Mouse (Mus musculus): ENCODE data around the gene Slc12a6.

Gene Slc12a6

DNA sequence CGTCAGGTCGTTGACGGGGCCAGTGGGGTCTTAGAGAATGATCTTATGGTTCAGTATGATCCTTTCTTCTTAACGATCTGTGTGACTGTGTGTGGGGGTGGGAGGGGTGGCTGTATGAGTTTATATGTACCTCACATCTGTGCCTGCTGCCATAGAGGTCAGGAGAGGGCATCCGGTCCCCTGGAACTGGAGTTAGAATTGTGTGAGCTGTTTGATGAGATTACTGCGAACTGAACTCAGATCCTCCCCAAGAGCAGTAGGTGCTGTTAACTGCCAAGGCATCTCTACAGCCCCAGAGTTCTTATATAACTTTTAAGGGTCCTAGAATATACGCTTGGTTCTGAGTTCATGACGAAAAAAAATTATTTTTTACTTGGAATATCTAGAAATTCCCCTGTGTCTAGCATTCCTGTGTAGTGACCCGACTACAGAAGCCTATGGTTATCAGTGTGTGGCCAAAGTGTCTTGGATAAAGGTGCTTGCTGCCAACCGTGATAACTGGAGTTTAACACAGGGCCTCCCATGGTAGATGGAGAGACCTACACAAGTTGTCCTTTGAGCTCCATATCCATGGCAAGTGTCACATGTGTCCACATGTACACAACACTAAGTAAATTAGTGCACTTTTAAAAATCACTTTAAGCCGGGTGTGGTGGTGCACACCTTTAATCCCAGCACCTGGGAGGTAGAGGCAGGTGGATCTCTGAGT lies 62.6 kb downstream of the Slc12a6 start:
- DNase-seq (ENCODE audit: low read depth, low spot score): no peak

- DNase-seq (ENCODE audit: low read depth, low spot score): no peak
Measured at GRCm38 (mm10) chr2:112332051-112332898, 66.7 kb downstream of the Slc12a6 start.

DNA sequence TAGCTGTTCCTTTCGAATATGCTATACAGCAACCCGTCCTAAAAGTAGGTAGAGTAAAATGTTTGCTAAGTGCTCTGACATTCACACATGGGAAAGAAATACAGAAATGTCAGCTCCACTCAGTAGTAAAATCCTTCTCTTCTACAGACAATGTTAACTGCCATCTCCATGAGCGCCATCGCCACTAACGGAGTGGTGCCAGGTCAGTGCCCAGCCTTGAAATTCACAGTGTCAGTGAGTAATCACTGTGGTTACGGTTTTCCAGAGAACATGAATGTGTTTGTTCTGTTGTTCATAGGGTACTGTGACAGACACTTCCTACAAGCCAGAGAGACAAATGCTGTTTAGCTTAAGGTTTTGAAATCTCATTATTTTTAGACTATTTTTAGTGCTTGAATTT lies 71.6 kb downstream of the Slc12a6 start:
- no peak for DNase-seq (ENCODE audit: low read depth, low spot score)

DNA sequence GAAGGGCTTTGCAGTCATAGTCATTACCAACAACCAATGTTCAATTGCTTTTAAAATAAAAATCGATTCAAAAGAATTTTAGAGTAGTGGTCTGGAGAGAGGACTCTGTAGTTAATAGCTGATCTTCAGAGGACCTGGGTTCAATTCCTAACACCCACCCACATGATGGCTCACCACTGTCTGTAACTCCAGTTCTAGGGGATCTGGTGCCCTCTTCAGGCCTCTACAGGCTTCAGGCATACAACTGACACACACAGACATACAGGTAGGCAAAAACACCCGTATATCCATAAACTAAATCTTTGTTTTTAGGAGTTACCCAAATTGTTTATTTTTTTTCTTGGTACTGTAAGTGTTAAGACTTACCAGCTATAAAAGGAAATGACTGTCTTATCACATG lies 74.1 kb downstream of the Slc12a6 start:
- DNase-seq (ENCODE audit: low read depth, low spot score): no peak

DNA sequence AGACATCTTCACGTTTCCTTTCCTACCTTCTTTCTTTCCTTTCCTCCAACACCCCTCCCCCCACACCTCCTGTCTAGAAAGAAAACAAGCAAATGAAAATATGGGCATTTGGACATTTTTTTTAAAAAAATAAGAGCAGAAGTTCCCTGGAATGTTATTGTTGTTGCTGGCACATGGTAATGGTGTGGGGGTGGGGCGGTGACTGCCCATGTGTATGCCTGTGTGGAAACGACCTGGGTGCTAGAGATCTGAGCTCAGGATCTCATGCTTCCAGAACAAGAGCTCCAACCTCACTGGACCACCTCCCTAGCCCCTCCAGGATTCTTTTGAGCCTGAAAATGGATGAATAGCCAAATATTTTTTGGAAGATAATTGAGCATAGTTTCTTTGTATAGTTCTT lies 75.5 kb downstream of the Slc12a6 start:
- no peak for DNase-seq (ENCODE audit: low read depth, low spot score)

GRCm38 (mm10) chr2:112348246-112348645 lies 82.6 kb downstream of the Slc12a6 start:
- no peak for DNase-seq (ENCODE audit: low read depth, low spot score)

- DNase-seq (ENCODE audit: low read depth, low spot score): no peak
Measured at GRCm38 (mm10) chr2:112353685-112354455, 88.2 kb downstream of the Slc12a6 start.

DNA sequence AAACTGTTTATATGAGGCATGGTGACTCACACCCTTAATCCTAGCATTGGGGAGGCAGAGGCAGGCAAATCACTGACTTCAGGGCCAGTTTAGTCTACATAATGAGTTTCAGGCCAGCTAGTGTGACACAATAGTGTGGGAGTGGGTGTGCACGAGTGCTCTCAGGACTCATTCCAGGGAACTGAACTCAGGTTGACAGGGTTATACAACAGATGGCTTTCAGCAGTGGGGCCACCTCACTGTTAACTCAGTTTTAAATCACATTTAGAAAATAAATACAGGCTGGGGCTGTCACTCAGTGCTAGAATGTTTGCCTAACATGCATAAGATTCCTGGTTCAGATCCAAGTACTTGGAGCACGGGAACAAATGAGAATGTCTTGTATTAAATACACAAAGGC lies 94.0 kb downstream of the Slc12a6 start:
- no peak for DNase-seq (ENCODE audit: low read depth, low spot score)

GRCm38 (mm10) chr2:112360012-112360780 lies 94.6 kb downstream of the Slc12a6 start:
- DNase-seq (ENCODE audit: low read depth, low spot score): no peak

GRCm38 (mm10) chr2:112360781-112361169 lies 95.2 kb downstream of the Slc12a6 start:
- DNase-seq (ENCODE audit: low read depth, low spot score): no peak

GRCm38 (mm10) chr2:112367222-112367621 lies 101.6 kb downstream of the Slc12a6 start:
- no peak for DNase-seq (ENCODE audit: low read depth, low spot score)

DNA sequence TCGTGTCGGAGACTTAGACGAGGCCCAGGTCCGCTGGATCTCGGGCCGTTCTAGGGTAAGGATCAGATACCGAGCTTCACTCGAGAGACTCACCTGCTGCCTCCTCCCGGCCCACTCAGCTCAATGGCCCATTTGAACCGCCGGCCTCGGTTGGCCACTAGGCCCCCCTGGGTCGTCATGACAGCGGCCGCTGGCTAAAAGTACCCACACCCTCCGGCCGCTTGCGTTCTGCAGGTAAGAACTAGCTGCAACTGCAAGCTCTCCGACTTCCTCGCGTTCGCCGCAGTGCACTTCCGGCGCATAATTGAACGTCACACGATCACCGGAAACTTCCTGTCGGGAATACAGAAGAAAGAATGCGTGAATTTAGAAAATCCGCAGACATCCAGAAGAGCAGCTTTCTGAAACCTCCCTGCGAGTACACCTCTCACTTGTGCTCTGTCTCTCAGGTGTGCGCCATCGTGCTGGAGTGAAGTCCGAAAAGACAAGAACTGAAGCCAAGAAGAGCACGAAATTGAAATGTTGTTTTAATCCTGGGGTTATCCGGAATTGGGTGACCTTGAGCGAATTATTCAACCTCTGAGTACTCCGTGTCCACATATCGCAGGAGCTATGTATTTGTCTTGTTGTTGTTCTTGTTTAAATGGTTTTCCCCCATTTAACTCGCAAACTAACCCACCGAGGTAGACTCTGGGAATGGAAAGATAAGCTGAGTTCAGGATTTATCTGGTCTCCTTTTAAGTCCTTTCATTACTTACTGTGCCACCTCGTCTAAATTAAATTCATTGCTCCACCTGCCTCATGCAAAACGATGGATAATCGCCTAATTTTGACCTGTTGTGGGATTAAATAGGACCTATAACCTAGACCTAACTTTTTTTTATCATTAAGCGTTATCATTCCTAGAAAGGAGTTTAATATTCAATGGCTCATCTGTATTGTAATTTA lies 102.4 kb downstream of the Slc12a6 start, which contains the start of gene Emc4:
Emc4 (minus strand) TSS at position 302 of the 948 bp plus-strand sequence.
- peak; percentile 87 for DNase-seq (ENCODE audit: low read depth, low spot score)

DNA sequence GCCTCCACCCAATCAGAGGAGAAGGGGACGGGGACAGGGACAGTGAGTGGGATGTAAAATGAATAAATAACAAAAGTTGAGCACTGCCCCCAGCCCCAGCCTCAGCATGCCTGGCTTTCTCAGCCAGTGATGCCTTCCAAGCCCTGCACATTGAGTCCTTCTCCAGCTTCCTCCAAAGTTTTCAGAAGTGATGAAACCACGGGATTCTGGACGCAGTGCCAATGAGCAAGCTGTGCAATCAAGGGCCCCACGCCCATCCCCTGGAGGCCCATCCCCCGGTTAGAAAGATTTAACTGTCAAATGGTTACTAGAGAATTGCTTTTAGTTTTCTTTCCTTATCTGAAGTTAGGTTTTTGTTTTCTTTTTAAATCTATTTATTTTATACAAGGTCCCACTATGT lies 104.3 kb downstream of the Slc12a6 start:
- no peak for DNase-seq (ENCODE audit: low read depth, low spot score)

DNA sequence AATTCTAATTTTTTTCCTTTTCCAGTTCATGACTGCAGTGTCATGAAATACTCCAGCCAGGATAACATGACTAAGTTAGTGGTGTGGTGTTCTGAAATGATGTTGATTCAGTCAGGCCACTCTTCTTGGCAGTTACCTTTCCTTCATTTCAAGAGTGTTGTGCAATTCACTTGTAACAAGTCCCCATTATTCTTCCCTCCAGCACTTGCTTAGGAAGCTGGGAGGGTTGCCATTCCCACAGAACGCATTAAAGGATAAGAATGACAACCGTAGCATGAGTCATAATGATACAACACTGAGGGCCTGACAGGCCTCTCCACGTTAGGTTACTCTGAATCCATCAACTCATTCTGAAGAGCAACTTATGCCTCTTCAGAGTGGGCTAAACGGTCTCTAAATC lies 107.5 kb downstream of the Slc12a6 start:
- DNase-seq (ENCODE audit: low read depth, low spot score): no peak

- DNase-seq (ENCODE audit: low read depth, low spot score): no peak
Measured at GRCm38 (mm10) chr2:112374610-112375009, 109.0 kb downstream of the Slc12a6 start.

DNA sequence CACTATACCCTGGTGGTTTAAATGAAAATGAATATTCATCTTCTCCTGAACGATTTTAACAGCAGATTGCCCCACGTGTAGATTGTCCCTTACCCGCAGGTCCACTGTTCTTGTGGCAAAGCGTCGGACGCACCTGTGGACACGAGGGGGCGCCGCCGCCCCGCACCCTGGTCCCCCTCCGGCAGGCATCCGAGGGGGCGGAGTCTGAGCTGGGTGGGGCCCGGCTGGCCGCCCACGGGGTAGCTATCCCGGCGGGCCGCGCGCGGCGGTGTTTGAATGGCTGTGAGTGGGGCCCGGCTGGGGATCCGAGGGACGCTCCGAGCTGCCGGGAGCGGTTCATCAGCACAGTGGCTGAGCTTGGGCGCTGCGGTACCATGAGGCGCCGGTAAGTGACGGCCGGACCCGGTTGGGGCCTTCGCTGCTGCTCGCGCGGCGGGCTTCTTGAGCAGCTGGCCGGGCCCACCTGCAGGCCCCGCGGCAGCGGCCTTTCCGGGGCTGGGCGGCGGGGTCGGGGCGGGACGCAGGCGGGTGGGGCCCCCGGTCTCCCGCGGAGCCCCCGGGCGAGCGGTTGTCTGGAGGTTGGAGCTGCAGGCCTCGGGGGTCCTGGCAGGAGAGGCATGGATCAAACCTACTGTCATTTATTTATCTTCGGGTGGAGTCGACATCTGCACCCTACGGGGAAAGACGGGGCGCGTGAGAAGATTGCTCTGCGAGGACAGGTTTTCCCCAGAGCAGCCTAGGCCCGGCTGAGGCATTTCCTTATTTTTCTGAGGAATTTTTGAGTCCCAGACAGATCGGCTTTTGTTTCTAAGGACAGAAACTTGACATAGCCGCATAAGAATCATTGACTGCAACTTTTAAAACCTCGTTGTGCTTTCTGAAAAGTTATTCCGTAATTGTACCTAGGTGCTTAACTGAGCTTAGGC lies 113.6 kb downstream of the Slc12a6 start, which contains the start of gene Katnbl1:
Katnbl1 (plus strand) TSS at position 239 of the 926 bp plus-strand sequence.
- peak; percentile 89 for DNase-seq (ENCODE audit: low read depth, low spot score)

GRCm38 (mm10) chr2:112380131-112380530 lies 114.5 kb downstream of the Slc12a6 start:
- DNase-seq (ENCODE audit: low read depth, low spot score): no peak

- DNase-seq (ENCODE audit: low read depth, low spot score): no peak
Measured at GRCm38 (mm10) chr2:112381219-112381618, 115.6 kb downstream of the Slc12a6 start.

GRCm38 (mm10) chr2:112390843-112391242 lies 125.2 kb downstream of the Slc12a6 start:
- DNase-seq (ENCODE audit: low read depth, low spot score): no peak

Data from retina, postnatal 7 days (tissue).